Mouse (Mus musculus) cerebellum, postnatal 14 days (tissue): ENCODE data around the gene Siah3.
A peak's percentile ranks its signal among the peaks of the same experiment; 100 is the strongest.

ENCODE experiments used
- DNase-seq, 2 experiments: peaks; one replicate each; pipeline ENCODE4 v3.0.0; 2021; ENCODE audit warnings: mixed read lengths in 2 of 2

The Siah3 gene

DNA sequence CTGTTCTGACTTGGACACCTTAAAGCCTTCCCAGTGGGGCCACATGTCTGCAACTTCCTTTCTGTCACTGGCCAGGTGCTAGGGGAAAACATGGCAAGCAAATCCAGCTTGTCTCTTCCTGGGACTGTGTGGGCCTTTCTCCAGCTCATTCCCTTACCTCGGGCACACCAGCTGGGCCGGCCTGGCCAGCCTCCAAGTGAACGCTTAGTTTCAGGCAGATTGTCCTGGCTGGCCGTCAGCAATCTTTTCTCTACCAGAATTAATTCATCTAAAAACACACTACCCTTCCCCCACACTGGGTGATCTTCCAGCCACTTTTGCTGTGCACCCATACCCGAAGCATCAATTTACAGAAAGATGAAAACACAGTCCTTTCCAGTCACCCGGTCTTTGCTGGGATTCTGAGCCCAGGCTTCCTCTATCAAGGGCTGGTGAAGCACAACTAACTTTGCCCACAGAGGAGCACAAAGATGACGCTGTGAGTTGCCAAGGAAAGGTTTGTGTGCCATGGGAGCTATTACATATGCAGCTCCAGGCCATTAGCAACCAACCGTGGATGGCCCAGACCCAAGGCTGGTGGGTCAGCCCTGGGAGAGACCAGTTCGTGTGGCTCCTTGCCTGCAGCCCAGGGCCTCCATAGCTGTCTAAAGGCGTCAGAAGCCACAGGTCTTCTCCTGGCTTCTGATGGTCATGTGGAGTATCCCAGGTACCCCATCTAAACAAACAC lies 71.8 kb downstream of the Siah3 start:
- peak; percentile 96 to 98 for DNase-seq

DNA sequence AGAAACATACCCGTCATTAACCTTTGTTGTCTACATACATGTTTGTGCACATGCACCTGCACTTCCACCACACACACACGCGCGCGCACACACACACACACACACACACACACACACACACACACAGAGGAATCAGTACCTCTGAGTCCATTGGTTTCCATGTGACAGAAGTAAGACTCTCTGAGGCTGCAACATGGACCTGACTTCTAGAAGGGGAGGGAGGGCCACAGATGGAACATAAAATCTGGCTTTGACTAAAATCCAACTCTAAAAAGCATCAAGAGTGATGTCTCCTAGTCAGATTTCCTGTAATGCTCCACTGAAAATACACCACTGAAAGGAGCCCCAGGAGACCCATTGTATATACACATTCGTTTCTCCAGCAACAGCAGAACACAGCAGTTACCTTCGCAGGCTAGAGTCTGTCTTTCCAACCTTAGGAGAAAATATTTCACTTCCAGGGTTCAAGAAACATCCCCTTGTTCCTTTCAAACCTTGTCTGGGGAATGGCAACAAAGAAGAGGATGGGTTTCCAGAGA lies 75.1 kb downstream of the Siah3 start:
- DNase-seq, result no peak

DNA sequence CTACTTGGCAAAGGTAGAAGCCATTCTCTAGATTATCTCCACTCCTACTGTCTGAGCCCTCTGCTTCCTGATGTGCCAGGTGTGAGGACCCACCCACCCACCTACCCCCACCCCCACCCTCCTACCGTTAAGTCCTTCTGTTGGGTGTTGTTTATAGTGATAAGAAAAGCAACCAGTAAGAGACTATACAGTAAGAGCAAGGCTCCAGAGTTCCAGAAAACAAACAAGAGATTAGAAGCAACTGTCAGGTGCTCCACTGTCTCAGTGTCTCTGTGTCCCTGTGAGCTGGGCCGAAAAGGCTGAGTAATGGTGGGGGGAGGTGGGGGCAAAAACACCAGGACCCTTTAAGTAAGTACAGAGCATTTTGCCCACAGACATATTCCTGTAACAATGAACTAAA lies 83.4 kb downstream of the Siah3 start:
- no peak for DNase-seq

DNA sequence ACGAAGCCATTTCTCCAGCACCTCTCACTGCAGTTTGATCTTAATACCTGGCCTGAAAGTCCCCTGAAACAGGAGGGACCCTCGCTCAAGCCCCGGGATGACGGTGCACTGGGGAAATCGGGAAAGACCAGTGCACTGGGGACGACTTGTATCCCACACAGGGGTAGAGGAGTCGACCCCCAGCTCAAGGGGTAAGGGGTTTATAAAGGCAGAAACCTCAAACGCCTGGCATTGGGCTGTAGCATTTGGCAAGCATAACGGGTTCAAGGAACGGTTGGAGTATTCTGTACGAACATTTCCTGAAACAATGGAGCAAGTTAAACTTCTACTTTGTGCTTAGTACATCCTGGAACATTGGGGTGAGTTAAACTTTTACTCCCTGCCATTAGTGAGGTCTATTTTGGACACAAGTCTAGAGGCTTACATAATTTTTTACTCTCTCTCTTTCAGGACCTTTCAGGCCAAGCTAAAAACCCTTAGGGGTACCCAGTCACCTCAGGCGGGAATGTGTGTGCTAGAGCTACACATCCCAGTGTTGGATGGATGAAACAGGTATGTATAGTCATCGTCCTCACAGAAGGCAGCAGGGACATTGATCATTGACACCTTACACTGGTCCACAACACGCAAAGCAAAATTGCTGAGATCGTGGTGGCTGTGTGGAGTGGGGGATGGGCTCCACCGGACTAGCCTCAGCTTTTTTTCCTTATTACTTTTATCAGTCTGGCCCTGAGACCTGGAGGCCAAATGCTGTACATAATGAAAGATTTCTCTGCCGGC lies 84.6 kb downstream of the Siah3 start:
- no peak for DNase-seq

DNA sequence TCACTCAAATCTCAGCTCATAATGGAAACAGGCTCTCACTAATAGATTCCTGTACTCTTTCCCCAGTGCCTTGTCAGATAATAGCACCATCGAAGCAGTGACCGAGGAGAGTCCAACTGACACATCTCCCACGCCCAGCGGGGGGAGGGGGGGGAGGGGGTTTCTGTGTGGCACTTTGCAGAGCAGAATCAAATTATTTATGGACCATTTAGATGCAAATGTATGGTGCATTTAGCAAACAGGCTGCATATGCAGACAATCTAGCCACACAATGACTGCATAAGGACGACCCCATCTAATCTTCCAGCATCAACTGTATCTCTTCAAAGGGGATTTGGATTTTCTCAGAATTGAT lies 85.2 kb downstream of the Siah3 start:
- no peak for DNase-seq

DNA sequence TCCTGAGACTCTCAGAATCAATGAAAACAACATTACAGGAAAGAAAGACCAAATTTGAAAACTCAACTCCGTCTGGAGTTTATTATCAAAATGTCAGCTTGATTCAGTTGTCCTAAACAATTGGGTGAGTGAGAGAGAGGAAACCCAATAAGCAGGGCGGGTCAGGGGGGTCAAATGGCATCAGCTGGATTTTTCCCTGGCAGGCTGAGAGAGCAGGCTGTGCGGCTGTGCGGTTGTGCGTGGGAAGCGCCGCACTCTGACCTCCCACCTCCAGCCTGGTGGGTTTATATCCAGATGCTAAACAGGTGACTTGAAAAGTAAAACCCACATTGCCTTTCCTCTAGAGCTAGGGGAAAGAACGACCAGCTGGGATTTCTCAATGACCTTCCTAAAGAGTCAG lies 85.9 kb downstream of the Siah3 start:
- no peak for DNase-seq

DNA sequence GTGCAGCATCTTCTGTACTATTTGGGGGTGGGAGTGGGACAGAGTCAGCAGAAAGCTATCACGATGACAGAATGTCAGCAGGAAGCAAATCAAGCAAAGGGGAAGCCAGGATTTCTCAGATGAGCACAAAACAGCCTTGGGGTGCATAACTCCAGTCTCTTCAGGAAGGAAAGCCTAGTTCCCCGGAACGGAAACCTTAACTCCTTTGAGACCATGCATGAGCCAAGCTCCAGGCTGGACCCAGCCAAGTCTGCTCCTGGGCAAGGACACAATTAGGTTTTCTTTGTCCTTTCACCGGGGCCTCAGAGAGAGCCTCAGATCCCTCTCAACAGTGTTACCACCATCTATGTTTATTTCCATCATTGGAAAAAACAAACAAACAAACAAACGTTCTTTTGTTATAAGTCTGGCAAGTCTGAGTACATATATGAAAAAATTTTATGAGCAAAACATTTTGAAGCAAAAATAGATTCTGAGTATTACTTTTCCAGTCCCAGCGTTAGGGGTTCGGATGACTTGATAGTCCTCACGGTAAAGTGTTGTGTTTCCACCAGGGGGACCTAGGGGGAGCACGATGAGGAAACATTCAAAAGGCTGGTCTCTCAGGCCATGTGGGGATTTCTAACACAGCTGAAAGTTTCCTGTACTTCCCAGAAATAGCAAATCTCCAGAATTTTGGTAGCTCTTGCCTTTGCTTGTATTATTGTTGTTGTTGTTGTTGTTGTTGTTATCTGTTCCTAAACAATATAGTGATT lies 106.0 kb downstream of the Siah3 start:
- DNase-seq, result peak; percentile 18 to 40

DNA sequence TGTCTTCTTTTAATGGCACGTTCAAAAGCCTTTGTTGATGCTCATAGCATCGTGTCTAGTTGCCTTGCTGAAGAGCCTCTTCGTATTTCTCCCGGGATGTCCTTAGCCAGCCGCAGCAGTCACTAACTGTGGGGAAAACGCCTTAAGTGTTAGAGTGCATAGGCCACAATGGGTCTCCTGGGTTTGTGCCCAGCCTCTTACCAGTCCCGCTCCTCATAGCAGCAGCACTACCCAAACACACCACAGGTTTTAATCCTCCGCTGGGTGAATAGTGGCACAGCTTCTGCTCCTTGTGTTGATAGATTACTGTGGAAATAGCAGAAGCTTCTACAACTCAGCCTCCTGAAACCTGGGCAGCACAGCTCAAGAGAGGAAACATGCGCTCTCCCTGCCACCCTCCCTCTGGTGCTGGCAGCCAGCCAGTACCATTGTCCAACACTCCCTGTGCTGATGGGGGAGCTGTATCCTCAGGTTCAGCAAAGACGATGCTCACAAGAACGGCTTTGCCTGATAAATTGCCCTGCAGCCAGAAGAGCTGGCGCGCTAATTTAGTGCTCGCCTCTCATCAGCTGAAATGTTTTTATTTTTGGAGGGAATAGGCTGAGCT lies 109.9 kb downstream of the Siah3 start:
- DNase-seq, result peak; percentile 96 to 97

DNA sequence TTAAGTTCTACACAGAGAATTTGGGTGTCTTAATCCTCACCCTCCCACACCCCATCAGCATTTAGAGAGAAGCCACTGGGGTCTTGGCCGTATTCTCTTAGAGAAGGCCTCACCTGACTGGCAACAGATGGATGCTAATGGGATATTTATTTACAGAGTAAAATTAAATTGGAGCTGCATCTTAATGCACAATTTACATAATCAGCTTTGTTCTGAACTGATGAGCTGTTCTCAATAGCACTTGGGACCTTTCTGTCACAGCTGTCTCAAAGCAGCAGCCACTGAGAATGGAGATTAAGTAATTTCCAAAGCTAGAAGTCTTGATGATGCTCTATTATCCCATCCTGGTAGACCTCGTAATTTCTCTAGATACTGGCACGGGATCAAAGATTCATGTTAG lies 110.5 kb downstream of the Siah3 start:
- peak in 1 of 2 experiments; percentile 20 for DNase-seq

DNA sequence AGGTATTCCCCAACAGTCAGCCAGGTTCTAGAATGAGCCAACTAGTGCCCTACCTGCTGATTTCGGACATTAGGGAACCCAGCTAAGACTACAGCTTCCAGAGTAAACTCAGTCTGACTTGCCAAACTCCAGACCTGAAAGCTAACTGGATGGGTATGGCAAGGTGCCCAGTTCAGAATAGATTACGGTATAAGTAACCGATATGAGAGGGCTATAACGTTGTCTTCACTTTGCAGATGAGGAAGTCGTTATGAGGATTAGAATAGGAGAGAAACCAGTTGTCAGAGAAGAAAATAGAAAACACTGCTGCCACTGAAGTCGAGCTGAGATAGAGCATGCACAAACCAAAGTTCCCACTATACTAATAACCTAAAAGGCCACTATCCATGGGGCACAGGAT lies 123.2 kb downstream of the Siah3 start:
- DNase-seq, result no peak
